Mouse (Mus musculus) CH12.LX (cell line): ENCODE measurements around the gene Apba3.
"Not testable (repeated sequence)": the region's sequence is repeated elsewhere in the genome, so short reads cannot be mapped to it uniquely, and the experiment has no call there.

Experiments
- CHD2 ChIP-seq: IDR thresholded peaks from 2 replicates; pipeline ENCODE4 v1.6.1; 2011; ENCODE audit warnings: low read length, improper control_type of control experiment
- CTCF ChIP-seq, 2 experiments: IDR thresholded peaks in 1 of 2; conservative IDR thresholded peaks in 1 of 2; 2 replicates each; pipeline ENCODE4 v1.5.1; 2011 to 2012; ENCODE audit warnings: low read depth in 2 of 2, low read length in 2 of 2, improper control_type of control experiment in 1 of 2, inconsistent platforms in 1 of 2, mild to moderate bottlenecking in 1 of 2, moderate library complexity in 1 of 2
- E2F4 ChIP-seq: IDR thresholded peaks from 2 replicates; pipeline ENCODE4 v1.6.1; 2011; ENCODE audit warnings: low read depth, low read length, improper control_type of control experiment; ENCODE audit not compliant: insufficient replicate concordance
- POLR2A ChIP-seq: IDR thresholded peaks from 2 replicates; pipeline ENCODE4 v1.6.1; 2011; ENCODE audit warnings: low read depth, mild to moderate bottlenecking, improper control_type of control experiment, low read length
- TBP ChIP-seq: conservative IDR thresholded peaks from 2 replicates; pipeline ENCODE4 v1.6.1; 2011; ENCODE audit warnings: low read depth, low read length, improper control_type of control experiment
- UBTF ChIP-seq: IDR thresholded peaks from 2 replicates; pipeline ENCODE4 v1.6.1; 2012; ENCODE audit warnings: low read depth, mild to moderate bottlenecking, inconsistent platforms, low read length, improper control_type of control experiment, moderate library complexity

GRCm38 (mm10) chr10:81223731-81224130 is 43.0 kb upstream of the Apba3 start:
- not testable (repeated sequence) for TF ChIP-seq CTCF (conservative IDR thresholded peaks at IDR 0.05 in 1 of 2, IDR thresholded peaks at IDR 0.05 in 1 of 2; ENCODE audit: low read depth in 2 of 2, low read length in 2 of 2); UBTF; CHD2; E2F4; TBP; POLR2A
